ENCODE assay signal across 7 mouse cellular contexts in the genomic region with DNA sequence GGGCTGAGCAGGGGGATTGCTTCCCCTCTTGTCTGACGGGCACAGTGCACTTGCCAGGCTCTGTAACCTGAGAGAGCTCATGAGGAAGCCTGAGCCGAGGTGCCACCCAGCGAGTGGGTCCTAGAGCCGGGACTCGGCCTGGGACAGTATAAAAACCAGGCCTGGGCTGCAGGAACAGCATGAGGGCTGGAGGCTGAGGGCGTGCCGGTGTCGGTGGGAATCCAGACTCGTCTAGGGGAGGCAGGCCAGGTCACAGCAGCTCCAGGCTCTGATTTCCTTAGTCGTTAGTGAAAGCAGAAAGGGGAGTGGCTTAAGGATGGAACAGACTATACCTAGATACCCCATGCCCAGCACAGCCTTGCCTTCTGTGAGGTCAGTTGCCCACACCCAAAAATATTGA. TPM values are rescaled to one million over a fixed set of nuclear protein-coding genes. Genes with fewer than 3 reads are reported as not detected.
A peak's percentile ranks its signal among the peaks of the same experiment; 100 is the strongest.
DNase-seq lines count a peak whose midpoint lies in the region; ATAC-seq and TF ChIP-seq lines count a peak whose summit lies in the region.

No protein-coding gene starts in this region.

- H3K4me2 ChIP-seq in embryonic facial prominence, embryonic 12.5 days (replicated peaks), result no peak overlapping the region
- no peak overlapping the region for H3K4me2 ChIP-seq in hindbrain, embryonic 15.5 days
- no peak overlapping the region for H3K4me2 ChIP-seq in neural tube, embryonic 13.5 days

- no peak for TF ChIP-seq CTCF in layer of hippocampus, adult 2 months (conservative IDR thresholded peaks at IDR 0.05)

- no peak for DNase-seq in layer of hippocampus, adult 2 months (ENCODE audit: low spot score in 2 of 2)
- DNase-seq in layer of hippocampus, adult 8-10 months (ENCODE audit: low spot score in 2 of 2), result no peak
- no peak for DNase-seq in left cerebral cortex, postnatal 14 days (ENCODE audit: low spot score in 2 of 2)
- no peak for DNase-seq in adrenal gland, postnatal 36 days

- no peak overlapping the region for H3K4me3 ChIP-seq in layer of hippocampus, adult 2 months
- no peak overlapping the region for H3K4me3 ChIP-seq in embryonic facial prominence, embryonic 12.5 days
- no peak overlapping the region for H3K4me3 ChIP-seq in hindbrain, embryonic 15.5 days
- no peak overlapping the region for H3K4me3 ChIP-seq in neural tube, embryonic 13.5 days

- H3K4me1 ChIP-seq in embryonic facial prominence, embryonic 12.5 days, result peaks cover 3% of the 10 kb centered on the region; the same call in 1 of the 2 replicates
- peaks cover 15% of the 10 kb centered on the region for H3K4me1 ChIP-seq in hindbrain, embryonic 15.5 days (replicated peaks)
- peaks cover 20% of the 10 kb centered on the region for H3K4me1 ChIP-seq in neural tube, embryonic 13.5 days (replicated peaks)

- peak; percentile 22; the same call in 1 of the 2 replicates for ATAC-seq in embryonic facial prominence, embryonic 12.5 days (ENCODE audit: insufficient number of reproducible peaks, insufficient read depth, low FRiP score, low TSS enrichment)
- peak; percentile 7; the same call in 1 of the 2 replicates for ATAC-seq in hindbrain, embryonic 15.5 days (ENCODE audit: low FRiP score, low read depth)
- ATAC-seq in neural tube, embryonic 13.5 days (ENCODE audit: low read depth), result peak; percentile 36

- intact Hi-C loops in left cerebral cortex, postnatal 14 days (cut with DNase I), result loop anchor here (1.0 to 5.0 kb wide), 3 partner anchors 46 to 135 kb away; a partner anchor contains a TSS

- WGBS in embryonic facial prominence, embryonic 12.5 days, result 56% methylated on average over 10 of the region's 10 CpGs
- 78% methylated on average over 10 of the region's 10 CpGs for WGBS in hindbrain, embryonic 15.5 days
- 74% methylated on average over 10 of the region's 10 CpGs for WGBS in neural tube, embryonic 13.5 days

- H3K9me3 ChIP-seq in embryonic facial prominence, embryonic 12.5 days, result no peaks in the 10 kb centered on the region
- H3K9me3 ChIP-seq in hindbrain, embryonic 15.5 days, result no peaks in the 10 kb centered on the region
- no peaks in the 10 kb centered on the region for H3K9me3 ChIP-seq in neural tube, embryonic 13.5 days

- peaks cover 60% of the 10 kb centered on the region for H3K36me3 ChIP-seq in embryonic facial prominence, embryonic 12.5 days
- peaks cover 42% of the 10 kb centered on the region for H3K36me3 ChIP-seq in hindbrain, embryonic 15.5 days
- peaks cover 76% of the 10 kb centered on the region for H3K36me3 ChIP-seq in neural tube, embryonic 13.5 days

- peak overlapping the region; percentile 93 for H3K27ac ChIP-seq in layer of hippocampus, adult 2 months
- H3K27ac ChIP-seq in embryonic facial prominence, embryonic 12.5 days, result peak overlapping the region; percentile 77; the same call in 1 of the 2 replicates
- 0 out of 2 replicates have a peak overlapping the region, but pooled peaks have one; percentile 1 for H3K27ac ChIP-seq in hindbrain, embryonic 15.5 days (replicated peaks)
- H3K27ac ChIP-seq in neural tube, embryonic 13.5 days (replicated peaks), result peak overlapping the region; percentile 67

- no peaks in the 10 kb centered on the region for H3K27me3 ChIP-seq in embryonic facial prominence, embryonic 12.5 days
- H3K27me3 ChIP-seq in hindbrain, embryonic 15.5 days, result no peaks in the 10 kb centered on the region
- no peaks in the 10 kb centered on the region for H3K27me3 ChIP-seq in neural tube, embryonic 13.5 days

- peak overlapping the region; percentile 55; the same call in 1 of the 2 replicates for H3K9ac ChIP-seq in embryonic facial prominence, embryonic 12.5 days
- no peak overlapping the region for H3K9ac ChIP-seq in hindbrain, embryonic 15.5 days
- peak overlapping the region; percentile 64 for H3K9ac ChIP-seq in neural tube, embryonic 13.5 days

RNA-seq across cellular contexts. Expression of a gene that starts 9.2 kb away (rescaled TPM):
- total RNA-seq in layer of hippocampus, adult 2 months (2021), result 10 to 100 TPM; 18.8 to 20.8 TPM
- total RNA-seq in layer of hippocampus, adult 8-10 months (2022), result 10 to 100 TPM; 17.7 to 21.8 (median 19.0) TPM
- polyA plus RNA-seq in embryonic facial prominence, embryonic 12.5 days (2016; fragmentation: Nextera tagmentation; extraction: Ambion mirVana), result 36.4 and 38.9 TPM in 2 replicates
- polyA plus RNA-seq in hindbrain, embryonic 15.5 days (2015; fragmentation: Nextera tagmentation; extraction: Ambion mirVana), result 32.6 and 37.3 TPM in 2 replicates
- 45.5 TPM in 2 replicates for polyA plus RNA-seq in neural tube, embryonic 13.5 days (2015; fragmentation: Nextera tagmentation; extraction: Ambion mirVana)
- total RNA-seq in left cerebral cortex, postnatal 14 days (2021), result 10 to 100 TPM; 17.9 to 20.4 TPM
- 10 to 100 TPM; 27.2 to 31.7 TPM for total RNA-seq in adrenal gland, postnatal 36 days (2021)

RNA-seq across cellular contexts. Expression of a gene that starts 26.8 kb away (rescaled TPM):
- 10 to 100 TPM; 71.5 to 73.3 TPM for total RNA-seq in layer of hippocampus, adult 2 months (2021)
- total RNA-seq in layer of hippocampus, adult 8-10 months (2022), result 10 to 100 TPM; 69.8 to 81.5 (median 78.5) TPM
- polyA plus RNA-seq in embryonic facial prominence, embryonic 12.5 days (2016; fragmentation: Nextera tagmentation; extraction: Ambion mirVana), result 129 and 131 TPM in 2 replicates
- polyA plus RNA-seq in hindbrain, embryonic 15.5 days (2015; fragmentation: Nextera tagmentation; extraction: Ambion mirVana), result 166 and 177 TPM in 2 replicates
- 149 and 155 TPM in 2 replicates for polyA plus RNA-seq in neural tube, embryonic 13.5 days (2015; fragmentation: Nextera tagmentation; extraction: Ambion mirVana)
- 10 to 100 TPM; 90.8 to 90.9 TPM for total RNA-seq in left cerebral cortex, postnatal 14 days (2021)
- 100 to 1,000 TPM; 169 to 173 TPM for total RNA-seq in adrenal gland, postnatal 36 days (2021)

RNA-seq across cellular contexts. Expression of a gene that starts 40.0 kb away (rescaled TPM):
- 10 to 100 TPM; 23.5 to 25.4 TPM for total RNA-seq in layer of hippocampus, adult 2 months (2021)
- 10 to 100 TPM; 18.1 to 24.9 (median 22.5) TPM for total RNA-seq in layer of hippocampus, adult 8-10 months (2022)
- polyA plus RNA-seq in embryonic facial prominence, embryonic 12.5 days (2016; fragmentation: Nextera tagmentation; extraction: Ambion mirVana), result 168 and 170 TPM in 2 replicates
- 55.3 and 57.5 TPM in 2 replicates for polyA plus RNA-seq in hindbrain, embryonic 15.5 days (2015; fragmentation: Nextera tagmentation; extraction: Ambion mirVana)
- 63.6 and 68.2 TPM in 2 replicates for polyA plus RNA-seq in neural tube, embryonic 13.5 days (2015; fragmentation: Nextera tagmentation; extraction: Ambion mirVana)
- total RNA-seq in left cerebral cortex, postnatal 14 days (2021), result 10 to 100 TPM; 19.5 to 26.4 TPM
- total RNA-seq in adrenal gland, postnatal 36 days (2021), result 100 to 1,000 TPM in 1 of 2 experiments, 10 to 100 TPM in 1; 68.4 to 105 TPM

RNA-seq across cellular contexts. Expression of a gene that starts 58.0 kb away (rescaled TPM):
- total RNA-seq in layer of hippocampus, adult 2 months (2021), result 1 to 10 TPM; 1.4 to 1.6 TPM
- total RNA-seq in layer of hippocampus, adult 8-10 months (2022), result 1 to 10 TPM in 3 of 4 experiments, under 1 TPM in 1; 0.92 to 2.4 (median 2.2) TPM
- 14.3 and 14.5 TPM in 2 replicates for polyA plus RNA-seq in embryonic facial prominence, embryonic 12.5 days (2016; fragmentation: Nextera tagmentation; extraction: Ambion mirVana)
- polyA plus RNA-seq in hindbrain, embryonic 15.5 days (2015; fragmentation: Nextera tagmentation; extraction: Ambion mirVana), result 6.3 TPM in 2 replicates
- 4.5 and 4.7 TPM in 2 replicates for polyA plus RNA-seq in neural tube, embryonic 13.5 days (2015; fragmentation: Nextera tagmentation; extraction: Ambion mirVana)
- 1 to 10 TPM; 2.3 to 2.8 TPM for total RNA-seq in left cerebral cortex, postnatal 14 days (2021)
- total RNA-seq in adrenal gland, postnatal 36 days (2021), result 1 to 10 TPM; 3.0 to 4.0 TPM

Comparison
In these comparisons a context has a peak if more than half of its experiments do, and no peak if none do; other contexts are left out.
1. H3K27ac ChIP-seq: peak in every context shown above with its lines; median percentile 93 in layer of hippocampus, adult 2 months; 77 in embryonic facial prominence, embryonic 12.5 days; 67 in neural tube, embryonic 13.5 days; 1 in hindbrain, embryonic 15.5 days.